Mouse (Mus musculus): ENCODE data around the gene Mlph. TPM values are rescaled to one million over a fixed set of nuclear protein-coding genes. Genes with fewer than 3 reads are reported as not detected.

The Mlph gene
- polyA plus RNA-seq (2015; fragmentation: Nextera tagmentation; extraction: Ambion mirVana): 1.5 and 1.6 TPM in 2 replicates

DNA sequence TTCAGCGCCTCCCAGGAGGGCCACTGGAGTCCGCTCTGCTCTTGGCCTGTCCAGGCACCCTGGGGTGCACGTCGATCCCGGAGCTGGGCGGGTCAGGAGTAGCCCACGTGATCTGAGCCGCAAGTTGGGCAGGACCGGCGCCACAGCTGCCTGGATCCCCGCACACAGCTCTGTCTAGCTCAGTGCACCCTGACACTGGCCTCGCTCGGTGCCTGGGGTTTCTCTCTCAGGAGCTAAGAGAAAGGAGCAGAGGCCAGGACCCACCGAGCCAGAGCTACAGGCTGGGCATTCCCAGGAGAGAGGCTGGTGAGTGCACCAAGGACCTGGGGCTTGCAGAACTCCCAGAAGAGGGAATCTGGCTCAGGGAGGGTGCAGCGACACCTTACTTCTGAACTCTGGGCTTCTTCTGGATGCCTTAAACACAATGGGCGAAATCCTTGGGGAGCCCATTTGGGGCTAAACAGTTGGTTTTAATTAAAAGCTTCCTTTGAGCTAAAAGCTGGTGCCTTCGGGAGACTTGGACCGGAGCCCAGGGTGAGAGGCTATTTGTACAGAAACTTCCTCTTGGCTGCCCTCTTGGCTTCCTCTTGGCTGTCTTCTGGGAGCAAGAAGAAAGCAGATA is at the start of gene Mlph:
Gene Mlph, plus strand, starts transcription at position 138 of the 622 bp plus-strand sequence.

DNA sequence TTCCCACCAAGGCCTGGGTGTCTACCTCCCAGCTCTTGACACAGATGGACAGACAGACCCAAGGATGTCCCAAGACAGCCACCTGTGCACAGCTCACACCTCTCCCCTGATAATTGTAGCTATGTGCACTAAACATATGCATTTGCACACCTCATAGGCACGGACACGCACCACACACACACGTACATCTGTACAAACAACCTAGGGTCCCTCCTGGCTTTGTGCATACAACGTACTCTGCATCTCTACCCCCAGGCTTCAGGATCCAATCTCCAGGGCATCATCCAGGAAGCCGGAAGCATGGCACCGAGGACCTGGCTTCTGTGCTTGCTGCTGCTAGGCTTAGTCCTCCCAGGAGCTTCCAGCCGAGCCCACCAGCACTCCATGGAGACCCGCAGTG is 37.9 kb downstream of the Mlph start, which contains the start of gene Prlh:
Gene Prlh, plus strand, starts transcription at position 301 of the 400 bp plus-strand sequence.

DNA sequence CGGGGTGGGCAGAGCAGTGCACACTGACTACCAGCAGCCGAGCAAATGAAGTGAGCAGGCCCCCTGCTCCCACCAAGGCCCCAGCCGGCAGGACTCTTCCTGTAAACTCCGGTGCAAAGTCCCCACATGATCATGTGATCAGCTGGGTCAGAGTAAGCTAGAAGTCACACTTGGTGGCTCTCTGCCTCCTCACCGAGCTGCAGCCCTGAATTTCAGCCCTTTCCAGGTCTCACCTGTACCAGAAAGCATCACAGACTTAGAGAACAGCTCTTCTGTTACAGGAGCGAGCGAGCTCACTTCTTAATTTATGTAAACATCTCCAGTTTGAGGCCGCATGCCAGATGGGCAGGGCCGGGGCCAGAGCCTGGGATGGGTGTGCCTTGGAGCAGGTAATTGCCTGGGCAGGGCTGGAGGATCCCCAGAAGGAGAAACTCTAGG is 54.5 kb downstream of the Mlph start, which contains the start of gene Rab17:
Gene Rab17, minus strand, starts transcription at position 315 of the 438 bp plus-strand sequence.

DNA sequence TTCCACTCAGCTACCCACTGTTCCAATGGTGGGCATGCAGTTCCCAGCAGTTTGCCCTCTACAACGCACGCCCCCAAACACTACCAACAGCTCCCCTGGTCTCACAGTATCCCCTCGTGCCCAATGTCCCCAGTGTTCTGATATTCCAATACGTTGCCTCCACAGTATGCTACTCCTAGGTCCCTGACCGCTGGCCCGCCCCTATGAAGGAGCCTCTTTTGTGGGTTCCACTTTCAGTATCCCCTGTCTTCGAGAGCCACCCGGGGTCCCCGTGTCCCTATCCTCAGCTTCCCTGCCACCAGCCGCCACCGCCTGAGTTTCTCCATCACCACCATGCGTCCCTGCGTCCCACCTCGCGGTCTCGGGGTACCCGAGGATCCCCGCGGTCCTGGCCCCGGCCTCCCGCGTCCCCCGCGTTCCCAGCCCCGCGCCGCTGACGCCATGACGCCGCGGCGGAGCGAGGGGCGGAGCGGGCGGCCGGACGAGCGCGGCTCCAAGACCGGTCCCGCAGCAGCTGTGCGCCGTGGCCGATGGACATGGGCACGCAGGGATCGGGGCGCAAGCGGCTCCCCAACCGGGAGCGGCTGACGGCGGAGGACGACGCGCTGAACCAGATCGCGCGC is 83.5 kb downstream of the Mlph start, which contains the start of gene Lrrfip1:
Gene Lrrfip1, plus strand, starts transcription at position 470 of the 623 bp plus-strand sequence.

Other genes with a start within 250 kb of the Mlph start
- 117 and 132 TPM in 2 replicates for gene Col6a3, start 71.1 kb upstream of the Mlph start, polyA plus RNA-seq (2015; fragmentation: Nextera tagmentation; extraction: Ambion mirVana)
- gene Prlh, start 38.0 kb downstream of the Mlph start, polyA plus RNA-seq (2015; fragmentation: Nextera tagmentation; extraction: Ambion mirVana): not detected in 2 replicates
- gene Rab17, start 54.6 kb downstream of the Mlph start, polyA plus RNA-seq (2015; fragmentation: Nextera tagmentation; extraction: Ambion mirVana): 2.5 and 3.8 TPM in 2 replicates
- 163 and 229 TPM in 2 replicates for gene Lrrfip1, start 83.7 kb downstream of the Mlph start, polyA plus RNA-seq (2015; fragmentation: Nextera tagmentation; extraction: Ambion mirVana)
- 0.07 and 0.79 TPM in 2 replicates for gene Rbm44, start 230.0 kb downstream of the Mlph start, polyA plus RNA-seq (2015; fragmentation: Nextera tagmentation; extraction: Ambion mirVana)

All from urinary bladder, postnatal 0 days (tissue).